Mouse (Mus musculus): ENCODE measurements at regions not wholly inside any gene's neighbourhood (a gene's known extent, or its start where the extent isn't known, plus 50 kb on each side); places are given as distances from the start of the nearest gene placed in this dataset.

DNA sequence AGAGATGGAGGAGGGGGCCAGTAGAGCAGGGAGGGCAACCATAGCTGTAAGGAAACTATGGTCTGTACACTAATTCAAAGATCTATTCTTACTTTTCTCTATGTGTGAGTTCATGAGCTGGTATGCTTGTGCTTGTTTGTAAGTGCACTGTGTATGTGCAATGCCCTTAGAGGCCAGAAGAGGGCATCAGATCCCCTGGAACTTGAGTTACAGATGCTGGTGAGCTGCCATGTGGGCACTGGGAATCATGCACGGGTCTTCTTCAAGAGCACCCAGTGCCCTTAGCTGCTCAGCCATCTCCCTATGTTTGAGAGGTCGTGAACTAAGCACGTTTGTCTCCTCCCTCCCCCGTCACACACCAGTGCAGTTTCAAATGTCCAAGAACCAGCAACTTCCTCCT lies 68.9 kb downstream of the Tbx3 start:
- intact Hi-C loops (cut with DNase I) = no loop called here
- DNase-seq = no peak

DNA sequence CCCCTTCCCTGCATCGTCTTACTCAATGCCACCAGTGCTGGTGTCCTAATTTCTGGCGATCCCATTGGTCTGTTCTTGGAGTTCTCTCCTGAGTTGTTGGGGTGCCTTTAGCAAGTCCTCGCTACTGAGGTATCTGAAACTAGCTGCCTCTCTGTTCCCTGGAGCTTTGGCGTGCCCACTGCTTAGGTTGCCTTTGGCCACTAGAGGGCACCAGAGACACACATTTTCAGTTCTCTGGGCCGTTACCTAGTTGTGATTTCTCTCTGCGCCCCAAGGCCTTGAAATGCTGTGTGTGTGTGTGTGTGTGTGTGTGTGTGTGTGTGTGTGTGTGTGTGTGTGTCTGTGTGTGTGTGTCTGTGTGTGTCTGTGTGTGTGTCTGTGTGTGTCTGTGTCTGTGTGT lies 70.6 kb downstream of the Tbx3 start:
- DNase-seq = peak; percentile 54 to 79
- intact Hi-C loops (cut with DNase I) = loop anchor here (1.0 to 2.0 kb wide), 2 partner anchors 347 to 362 kb away; no protein-coding TSS in a partner anchor

DNA sequence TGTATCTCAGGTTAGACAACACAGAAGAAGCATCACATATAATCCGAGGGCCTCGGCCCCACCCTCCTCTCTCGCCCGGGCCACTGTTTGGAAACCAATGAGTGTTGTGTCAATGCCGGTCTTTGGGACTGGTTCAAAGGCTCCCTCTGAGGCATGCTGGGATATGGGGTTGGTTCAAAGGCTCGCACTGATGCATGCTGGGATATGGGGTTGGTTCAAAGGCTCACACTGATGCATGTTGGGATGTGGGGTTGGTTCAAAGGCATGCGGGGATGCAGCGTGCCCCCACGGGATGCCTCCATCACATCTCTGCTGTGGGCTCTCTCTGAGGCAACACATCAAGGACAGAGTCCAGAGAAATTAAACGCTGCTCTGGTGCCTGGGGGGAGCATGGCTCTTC lies 73.3 kb downstream of the Tbx3 start:
- no peak for DNase-seq
- intact Hi-C loops (cut with DNase I) = no loop called here

DNA sequence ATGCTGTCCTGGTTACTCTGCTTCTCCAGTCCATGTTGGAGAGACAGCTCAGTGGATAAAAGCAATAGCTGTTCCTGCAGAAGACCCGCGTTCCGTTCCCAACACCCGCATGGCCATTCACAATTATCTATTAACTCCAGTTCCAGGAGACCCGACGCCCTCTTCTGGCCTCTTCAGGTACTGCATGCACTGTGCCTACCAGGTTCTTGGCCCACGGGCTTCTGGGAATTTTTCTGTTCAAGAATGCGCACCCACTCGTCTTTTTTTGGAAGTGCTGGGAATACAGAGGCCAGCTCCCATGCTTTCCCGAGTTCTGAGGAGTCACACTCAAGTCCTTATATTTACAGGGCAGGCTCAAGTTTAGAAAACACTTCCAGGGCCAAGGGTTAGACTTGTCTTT lies 76.6 kb downstream of the Tbx3 start:
- DNase-seq = peak in 1 of 2 experiments; percentile 11
- intact Hi-C loops (cut with DNase I) = no loop called here

DNA sequence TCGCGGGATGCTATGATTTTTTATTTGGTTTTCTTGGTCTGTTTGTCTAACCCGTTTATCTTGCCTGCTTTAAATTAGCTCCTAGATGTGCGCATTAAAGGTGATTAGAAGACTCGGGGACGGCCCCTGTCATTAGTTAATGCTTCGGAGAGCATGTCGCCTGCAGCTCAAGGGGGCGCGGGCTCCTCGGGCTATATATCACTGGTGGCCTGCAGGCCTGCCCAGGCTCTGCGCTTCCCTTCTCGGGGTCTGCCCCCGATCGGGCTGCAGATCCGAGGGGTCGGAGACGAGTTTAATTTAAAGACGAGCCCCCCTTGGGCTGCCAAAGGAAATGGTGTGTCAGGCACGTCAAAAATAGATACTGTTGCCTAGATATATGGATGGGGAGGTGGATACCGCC lies 78.2 kb downstream of the Tbx3 start:
- DNase-seq = no peak

DNA sequence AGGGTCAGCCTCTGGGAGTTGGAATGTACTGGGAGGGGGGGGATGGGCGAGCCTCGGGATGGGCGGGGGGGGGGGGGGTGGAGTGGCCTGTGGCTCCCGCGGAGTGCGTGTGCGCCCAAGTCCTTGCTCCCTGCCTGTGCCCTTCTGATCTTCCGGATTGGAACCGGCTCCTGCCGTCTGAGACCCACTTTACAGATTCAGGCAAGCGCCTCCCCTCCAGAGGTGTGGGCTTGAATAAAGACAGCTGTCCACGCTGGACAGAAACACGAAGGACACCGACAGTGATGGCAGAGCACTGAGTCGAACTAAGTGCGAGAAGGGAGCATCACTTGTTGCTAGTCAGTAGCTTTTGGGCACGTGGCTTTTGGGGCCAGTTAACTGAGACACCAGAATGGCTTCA lies 78.7 kb downstream of the Tbx3 start:
- intact Hi-C loops (cut with DNase I) = no loop called here
- DNase-seq = no peak

More for the DNA sequence above, 78.2 kb downstream of the Tbx3 start:
- intact Hi-C loops (cut with DNase I) = no loop called here

DNA sequence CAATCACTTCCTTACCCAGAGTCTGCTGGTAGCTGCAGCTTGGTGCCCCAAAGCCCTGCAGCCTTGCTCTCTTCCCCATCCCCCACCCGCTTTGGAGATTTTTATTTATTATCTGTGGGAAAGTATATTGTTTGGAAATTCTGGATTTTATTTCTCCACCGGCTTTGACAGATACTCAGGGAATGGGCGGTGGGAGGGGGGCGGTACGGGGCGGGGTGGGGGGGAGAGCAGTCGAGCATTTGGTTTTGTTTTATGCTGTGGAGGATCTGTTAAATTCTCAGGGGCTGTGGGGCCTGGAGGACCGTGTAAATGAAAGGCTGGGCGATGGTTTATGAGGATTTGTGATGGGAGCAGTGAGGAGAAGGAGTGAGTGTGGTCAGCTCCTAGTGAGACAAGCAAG lies 76.7 kb upstream of the Tbx5 start:
- intact Hi-C loops (cut with DNase I) = no loop called here
- DNase-seq = no peak

DNA sequence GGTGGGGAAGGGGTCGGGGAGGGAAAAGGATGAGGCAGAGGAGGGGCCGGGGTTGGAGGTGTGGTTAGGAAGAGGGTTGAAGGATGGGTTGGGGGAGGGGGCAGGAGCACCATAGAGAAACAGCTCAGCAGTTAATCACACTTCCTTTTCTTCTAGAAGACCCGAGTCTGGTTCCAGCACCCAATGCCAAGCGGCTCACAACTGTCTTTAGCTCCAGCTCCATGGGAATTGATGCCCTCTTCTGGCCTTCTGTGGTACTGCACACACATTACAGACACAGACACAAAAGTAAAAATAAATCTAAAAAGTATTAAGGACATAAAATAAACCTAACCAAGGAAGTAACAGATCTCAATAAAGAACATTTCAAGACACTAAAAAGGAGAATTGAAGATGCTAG lies 73.6 kb upstream of the Tbx5 start:
- no peak for DNase-seq
- intact Hi-C loops (cut with DNase I) = no loop called here

DNA sequence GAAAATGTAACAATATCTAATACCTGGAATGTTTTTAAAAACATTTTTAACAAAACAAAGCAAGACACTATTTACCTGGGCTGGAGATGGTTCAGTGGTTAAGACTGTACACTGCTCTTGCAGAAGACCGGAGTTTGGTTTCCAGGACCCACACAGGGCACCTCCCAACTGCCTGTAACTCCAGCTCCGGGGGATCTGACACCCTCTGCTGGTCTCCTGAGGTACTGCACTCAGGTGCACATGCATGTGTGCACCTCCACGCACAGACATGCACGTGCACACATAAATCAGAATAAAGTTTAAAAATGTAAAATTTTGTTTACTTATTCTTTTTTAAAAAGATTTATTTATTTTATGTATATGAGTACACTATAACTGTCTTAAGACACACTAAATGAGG lies 70.4 kb upstream of the Tbx5 start:
- intact Hi-C loops (cut with DNase I) = no loop called here
- no peak for DNase-seq

DNA sequence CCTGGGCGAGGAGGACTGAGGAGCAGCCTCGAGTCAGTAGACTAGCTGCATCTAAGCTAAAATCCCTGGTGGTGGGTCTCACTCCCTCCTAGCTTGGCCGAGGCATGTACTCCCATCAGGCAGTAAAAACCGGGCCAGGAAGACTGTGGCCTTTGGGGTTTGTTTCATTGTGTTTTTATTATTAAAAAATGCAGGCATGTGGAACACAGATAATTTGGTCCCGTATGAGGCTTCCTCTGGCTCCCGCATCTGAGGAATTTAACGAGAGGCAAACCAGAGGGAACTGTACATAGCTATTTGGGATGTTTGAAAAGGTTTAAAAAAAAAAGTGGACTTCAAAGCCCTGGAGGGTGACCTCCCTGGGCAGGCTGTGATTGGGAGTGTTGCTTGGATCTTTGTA lies 69.1 kb upstream of the Tbx5 start:
- intact Hi-C loops (cut with DNase I) = no loop called here
- DNase-seq = no peak

DNA sequence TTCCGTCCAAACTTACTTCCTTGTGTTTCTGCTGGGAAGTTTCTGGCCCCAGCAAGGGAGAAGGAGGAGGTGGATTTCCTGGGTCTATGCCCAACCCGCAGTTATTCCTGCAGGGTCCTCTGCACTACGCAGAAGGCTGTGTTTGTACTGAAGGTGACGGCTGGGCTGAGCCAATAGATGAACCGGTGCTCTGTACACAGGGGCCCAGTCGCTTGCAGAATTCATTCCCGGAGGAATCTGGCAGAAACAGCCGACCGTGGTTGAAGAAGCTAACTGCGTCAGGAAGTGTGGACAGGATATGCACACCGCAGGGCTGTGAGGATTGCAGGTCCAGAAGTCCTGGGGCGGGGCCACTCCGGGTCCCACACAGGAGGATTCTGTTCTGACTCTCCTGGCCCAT lies 66.1 kb upstream of the Tbx5 start:
- intact Hi-C loops (cut with DNase I) = no loop called here
- DNase-seq = no peak

DNA sequence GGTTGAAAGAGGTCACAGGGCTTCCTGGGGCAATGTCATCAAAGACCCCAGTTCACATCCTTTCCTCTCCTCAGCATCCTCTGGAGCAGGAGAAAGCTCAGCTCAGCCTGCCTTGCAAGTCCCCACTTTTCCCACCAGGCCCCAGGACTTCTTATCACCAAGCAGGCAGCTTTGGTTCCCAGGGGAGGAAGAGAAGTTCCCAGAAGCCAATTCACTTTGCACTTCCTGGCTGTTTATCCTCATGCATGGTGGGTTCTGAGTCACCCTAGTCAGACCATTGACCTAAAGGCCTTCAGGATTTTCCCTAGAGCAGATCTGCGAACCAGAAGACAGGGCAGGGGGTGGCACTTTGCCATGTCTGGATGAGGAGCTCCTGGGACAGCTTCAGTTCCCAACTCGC lies 61.5 kb upstream of the Tbx5 start:
- peak in 1 of 2 experiments; percentile 13 for DNase-seq
- intact Hi-C loops (cut with DNase I) = no loop called here

DNA sequence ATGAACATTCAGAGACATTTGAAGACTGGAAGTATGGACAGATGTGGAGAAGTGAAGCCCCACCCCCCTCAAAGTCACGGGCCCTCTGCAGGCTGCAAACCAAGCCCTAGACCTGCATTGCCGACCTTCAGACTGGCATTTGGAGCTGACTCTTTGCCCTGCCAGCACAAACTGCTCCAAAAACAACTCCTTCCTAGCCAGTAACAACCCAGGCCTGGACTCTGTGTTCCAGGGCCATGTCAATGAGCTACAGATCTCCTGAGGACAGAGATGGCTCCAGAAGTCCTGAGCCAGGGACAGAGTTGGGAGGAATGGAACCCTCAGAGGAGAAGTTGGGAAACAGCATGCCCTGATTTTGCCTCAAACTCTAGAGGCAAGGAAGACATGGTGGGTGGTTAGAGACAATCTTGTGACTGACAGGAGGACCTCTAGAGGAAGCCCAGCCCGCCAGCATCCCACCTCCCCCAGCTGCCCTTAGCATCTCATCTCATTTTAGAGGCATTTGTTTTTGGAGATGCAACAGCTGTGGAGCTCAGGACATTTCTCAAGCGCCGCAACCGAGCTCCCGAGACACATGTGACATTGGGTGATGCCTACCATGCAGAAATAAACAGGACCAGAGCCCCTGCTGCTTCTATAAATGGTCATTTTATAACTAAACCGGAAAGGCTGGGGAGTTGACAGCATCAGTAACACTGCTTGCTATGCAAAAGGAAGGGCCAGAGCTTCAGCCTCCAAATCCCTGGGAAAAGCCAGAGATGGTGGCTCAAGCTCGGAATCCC lies 56.2 kb upstream of the Tbx5 start:
- DNase-seq = no peak
- intact Hi-C loops (cut with DNase I) = no loop called here

DNA sequence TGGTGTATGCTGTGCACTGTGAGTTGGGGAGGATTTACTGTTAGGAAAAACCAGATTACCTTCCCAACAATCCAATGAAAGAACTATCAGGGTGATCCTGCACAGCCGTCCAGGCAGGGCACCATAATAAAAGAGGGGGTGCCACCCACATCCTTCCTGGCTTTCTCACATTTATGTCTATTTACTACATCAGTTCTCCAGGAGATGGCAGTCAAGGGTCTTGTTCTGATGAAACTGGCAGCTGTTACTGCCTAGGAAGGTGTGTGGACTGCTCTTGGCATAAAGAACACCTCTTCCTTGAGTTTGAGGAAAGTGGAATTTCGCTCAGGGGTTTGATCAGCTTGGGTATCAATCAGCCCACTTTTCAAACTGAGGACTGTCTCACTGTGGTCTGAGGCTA lies 54.6 kb upstream of the Tbx5 start:
- DNase-seq = peak in 1 of 2 experiments; percentile 51
- intact Hi-C loops (cut with DNase I) = loop anchor here (1.0 kb wide), 1 partner anchor 310 kb away; no protein-coding TSS in a partner anchor

DNA sequence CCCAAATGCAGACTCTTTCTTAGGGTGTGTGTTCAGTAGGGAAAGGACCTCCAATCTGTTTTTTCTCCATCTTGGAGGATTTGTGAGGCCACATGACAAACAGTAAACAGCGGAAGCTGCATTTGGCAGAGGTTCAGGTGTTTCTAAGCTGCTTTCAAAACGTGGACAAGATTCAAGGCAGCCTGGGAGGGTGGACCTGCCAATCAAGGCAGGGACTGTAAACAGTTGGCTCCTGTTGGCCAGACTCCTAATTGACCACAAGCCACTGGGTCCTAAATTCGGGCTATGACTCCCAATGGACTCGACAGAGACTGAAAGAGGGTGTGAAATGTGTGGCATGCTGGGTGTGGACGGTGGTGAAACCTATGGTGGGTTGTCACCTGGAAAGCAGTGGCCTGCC lies 51.1 kb upstream of the Tbx5 start:
- no peak for DNase-seq
- intact Hi-C loops (cut with DNase I) = no loop called here

Measured in heart, postnatal 14 days (tissue).